Mouse (Mus musculus): ENCODE measurements around the gene Ppargc1a. TPM values are rescaled to one million over a fixed set of nuclear protein-coding genes. Genes with fewer than 3 reads are reported as not detected.

Gene Ppargc1a
- total RNA-seq, 2 experiments from 2014 or later, result not detected

DNA sequence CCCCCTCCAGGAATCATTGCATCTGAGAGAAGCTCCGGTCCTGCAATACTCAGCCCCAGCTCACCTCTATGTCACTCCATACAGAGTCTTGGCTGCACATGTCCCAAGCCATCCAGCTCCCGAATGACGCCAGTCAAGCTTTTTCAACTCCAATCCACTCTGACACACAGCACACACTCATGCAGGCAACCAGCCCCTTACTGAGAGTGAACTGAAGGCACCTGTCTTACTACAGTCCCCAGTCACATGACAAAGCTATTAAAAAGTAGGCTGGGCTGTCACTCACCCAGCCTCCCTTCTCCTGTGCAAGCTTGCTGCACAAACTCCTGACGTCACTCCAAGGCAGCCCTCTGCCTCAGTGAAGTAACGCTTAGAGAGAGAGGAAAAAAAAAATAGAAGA, 13.9 kb downstream of the Ppargc1a start:
- no peak for ATAC-seq (replicated peaks; ENCODE audit: low FRiP score, poor library complexity, severe bottlenecking)

DNA sequence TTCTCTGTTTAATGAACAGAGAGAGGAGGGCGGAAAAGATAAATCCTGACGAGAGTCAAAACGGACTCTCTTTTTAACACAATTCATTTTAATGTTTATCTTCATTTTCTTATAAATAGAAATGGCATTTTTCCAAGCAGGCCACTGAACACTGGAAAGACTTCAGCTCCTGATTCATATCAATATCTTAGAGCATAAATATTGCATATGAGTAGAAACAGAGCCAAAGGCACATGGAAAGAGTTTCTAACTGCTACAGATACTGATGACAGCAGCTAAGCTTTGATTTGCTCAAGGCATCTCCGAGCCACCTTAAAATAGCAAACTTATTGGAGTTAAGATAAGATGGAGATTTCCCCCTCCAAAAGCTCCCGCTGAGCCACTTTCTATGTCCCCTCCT, 14.3 kb downstream of the Ppargc1a start:
- no peak for ATAC-seq (replicated peaks; ENCODE audit: low FRiP score, poor library complexity, severe bottlenecking)

DNA sequence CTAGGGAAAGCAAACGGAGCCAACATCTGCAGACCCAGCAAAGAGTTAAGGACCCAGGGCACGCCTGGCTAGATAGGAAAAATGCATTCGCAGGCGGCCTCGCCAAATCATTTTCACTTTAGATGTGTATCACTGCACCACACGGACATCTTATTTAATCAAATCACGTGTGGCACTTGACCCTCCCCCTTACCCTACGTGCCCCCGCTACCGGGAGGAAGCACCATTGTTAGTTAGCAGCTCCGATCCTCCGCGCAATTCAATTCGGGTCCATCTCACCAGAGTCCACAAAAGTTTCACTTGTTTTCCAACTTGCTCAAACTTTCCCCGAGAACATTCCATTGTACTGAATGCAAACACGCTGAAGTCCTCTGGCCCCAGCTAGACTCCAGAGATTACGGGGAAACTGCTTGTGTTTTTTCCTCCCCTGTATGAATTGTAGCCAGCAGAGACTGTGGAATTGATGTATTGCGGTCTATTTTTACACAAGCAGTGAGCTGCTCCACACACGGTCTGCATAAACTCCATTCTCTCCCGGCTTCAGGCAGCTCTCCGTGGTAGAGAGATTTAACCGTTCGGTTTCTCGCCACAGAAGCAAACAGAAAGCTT, 14.9 kb downstream of the Ppargc1a start:
- ATAC-seq (replicated peaks; ENCODE audit: low FRiP score, poor library complexity, severe bottlenecking), result no peak

DNA sequence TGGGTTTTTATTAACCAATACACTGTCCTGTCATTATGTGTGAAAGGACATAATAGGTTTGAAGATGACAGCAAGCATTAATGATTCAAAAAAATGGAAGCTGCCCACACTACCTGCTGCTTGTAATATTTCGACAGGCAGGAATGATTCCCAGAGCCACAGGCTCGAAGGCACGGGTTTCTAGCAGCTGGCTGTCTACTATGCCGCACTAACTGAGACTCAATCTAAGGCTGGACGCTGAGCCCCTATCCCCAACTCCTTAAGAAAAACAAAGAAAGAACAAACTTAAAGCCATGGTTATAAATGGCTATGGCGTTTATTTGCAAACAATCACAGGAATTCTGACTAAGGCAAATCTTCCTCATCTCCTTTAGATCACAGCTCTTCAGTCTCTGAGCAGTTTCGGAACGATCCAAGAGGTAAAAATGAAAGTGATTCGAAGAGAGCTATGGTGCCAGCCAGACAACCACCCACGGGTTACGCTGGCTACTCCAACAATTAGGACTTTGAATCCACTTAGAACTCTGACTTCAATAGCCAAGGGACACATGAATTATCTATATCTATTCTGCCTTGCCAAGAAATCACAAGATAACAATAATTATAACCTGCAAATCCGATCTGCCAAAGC, 15.6 kb downstream of the Ppargc1a start:
- ATAC-seq (replicated peaks; ENCODE audit: low FRiP score, poor library complexity, severe bottlenecking), result no peak

DNA sequence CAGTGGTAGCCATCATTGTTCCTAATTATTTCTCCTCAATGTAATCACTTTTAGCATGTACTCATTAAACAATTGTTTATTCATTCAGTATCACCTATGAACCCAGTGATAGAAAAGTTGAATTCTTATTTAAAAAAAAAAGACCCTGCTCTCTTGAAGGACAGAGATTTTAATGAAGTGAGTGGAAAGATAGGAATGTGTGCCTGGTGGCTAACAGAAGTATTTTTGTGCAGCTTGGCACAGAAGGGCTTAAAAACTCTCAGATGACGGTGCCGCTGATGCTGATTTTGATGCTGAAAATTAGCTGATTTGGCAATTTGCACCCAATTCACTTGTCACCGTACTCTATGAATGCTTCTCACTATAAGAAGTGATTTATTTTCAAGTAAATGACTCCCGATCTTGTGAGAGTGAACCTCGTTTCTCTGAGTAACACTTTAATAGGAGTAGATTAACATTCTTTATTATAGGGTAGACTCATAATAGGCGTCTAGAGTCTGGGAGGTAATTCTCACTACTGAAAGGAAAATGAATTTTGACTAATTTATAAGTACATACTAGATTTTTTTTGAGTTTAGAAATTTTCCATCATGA, 20.0 kb downstream of the Ppargc1a start:
- ATAC-seq (replicated peaks; ENCODE audit: low FRiP score, poor library complexity, severe bottlenecking), result no peak

DNA sequence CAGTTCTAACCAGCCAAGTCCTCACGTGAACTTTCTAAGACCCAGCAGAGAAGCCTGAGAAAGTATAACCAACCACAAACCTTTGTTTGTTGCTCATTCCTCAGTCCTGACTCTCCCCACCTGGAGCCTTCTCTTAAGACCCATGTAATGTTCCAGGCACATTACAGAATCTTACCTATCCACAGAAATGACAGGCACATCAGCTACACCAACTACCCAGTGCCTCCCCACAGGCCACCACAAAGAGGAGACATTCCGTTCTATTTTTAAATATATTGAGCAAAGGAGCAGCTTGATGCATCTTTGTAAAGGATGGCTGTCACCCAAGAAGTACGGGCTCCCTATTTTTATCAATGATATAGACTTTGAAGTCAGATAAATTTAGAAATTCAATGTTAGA, 20.7 kb downstream of the Ppargc1a start:
- ATAC-seq (replicated peaks; ENCODE audit: low FRiP score, poor library complexity, severe bottlenecking), result no peak

DNA sequence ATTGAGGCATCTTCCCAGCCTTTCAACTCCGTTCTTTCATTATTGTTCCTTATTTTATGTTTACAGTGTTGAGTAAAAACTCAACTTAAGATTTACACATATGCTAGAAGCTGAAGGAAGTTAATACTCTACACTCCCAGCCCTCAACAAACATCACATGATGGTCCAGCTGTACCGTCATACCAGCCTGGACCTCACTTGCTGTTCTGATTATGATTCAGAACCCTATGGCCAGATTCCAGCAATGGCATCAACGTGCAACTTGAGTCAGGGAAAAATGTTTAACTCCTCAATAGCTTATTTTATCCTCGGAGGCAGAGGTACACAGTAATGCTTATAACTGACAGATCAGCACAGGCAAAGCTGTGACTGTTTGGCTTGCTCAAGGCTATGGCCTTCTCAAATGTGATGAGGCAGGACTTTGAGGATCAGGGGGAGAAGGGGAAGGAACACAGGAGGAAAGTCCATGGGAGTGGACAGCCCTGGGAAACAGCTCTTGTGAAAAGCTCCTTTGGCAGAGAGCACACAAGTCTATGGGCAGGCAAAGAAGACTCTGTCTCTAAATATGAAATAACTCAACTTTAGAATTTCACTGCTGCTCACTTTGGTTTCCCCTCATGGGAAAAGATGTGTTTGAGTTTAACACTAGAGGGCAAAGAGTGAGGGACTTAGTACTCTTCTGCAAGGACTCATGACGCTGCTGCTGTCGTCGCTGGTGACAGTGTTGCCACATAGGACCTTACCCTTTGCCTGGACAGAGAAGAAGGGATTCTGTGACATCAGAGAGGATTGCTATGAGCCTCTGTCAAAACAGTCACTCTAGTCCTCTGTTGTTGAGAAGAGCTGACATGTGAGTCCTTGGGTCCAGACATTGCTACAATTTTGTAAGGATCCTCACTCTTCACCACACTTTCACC, 22.1 kb downstream of the Ppargc1a start:
- ATAC-seq (replicated peaks; ENCODE audit: low FRiP score, poor library complexity, severe bottlenecking), result no peak

DNA sequence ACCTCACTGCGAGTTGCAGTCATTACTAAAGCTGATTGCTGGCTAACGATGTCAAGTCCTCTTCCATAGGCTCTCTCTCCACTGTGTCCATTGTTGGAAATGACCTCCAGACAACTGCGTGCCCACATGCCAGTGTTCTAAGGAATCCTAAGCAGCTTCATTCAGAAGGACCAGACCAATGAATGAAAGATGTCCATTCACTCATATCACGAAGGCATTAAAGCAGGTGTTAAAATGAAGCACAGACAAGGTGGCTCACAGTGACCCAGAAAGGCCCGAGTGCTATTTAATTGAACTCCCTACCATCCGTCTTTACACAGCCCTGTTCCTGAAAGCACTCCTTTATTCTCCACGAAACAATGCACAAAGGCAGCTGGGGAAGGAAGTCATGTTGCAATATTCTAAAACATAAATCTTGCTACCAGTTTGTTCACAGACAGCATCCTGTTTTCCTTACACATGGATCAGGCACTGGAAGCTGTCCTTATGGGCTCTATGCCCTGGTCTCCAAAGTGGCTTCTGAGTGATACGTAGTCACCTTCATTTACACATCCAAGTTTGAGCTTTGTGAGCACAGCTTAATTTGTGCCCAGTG, 23.3 kb downstream of the Ppargc1a start:
- ATAC-seq (replicated peaks; ENCODE audit: low FRiP score, poor library complexity, severe bottlenecking), result no peak

DNA sequence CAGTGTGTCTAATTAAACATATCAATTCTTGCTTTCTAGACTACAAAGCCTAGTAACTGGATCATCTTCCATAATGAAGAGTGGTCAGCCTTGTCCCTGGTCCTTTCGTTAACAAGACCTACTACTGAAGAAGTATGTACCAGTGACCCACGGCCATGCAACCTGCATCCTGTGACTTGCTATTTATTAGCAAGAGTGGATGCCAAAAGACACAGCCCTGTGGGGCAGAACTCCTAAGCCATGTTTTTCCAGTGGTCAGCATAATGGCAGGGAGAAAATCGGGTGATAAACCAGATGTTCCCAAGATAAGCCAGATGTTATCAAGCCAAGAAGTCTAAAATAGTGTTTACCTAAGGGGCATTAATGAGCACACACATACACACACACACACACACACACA, 26.0 kb downstream of the Ppargc1a start:
- ATAC-seq (replicated peaks; ENCODE audit: low FRiP score, poor library complexity, severe bottlenecking), result no peak

DNA sequence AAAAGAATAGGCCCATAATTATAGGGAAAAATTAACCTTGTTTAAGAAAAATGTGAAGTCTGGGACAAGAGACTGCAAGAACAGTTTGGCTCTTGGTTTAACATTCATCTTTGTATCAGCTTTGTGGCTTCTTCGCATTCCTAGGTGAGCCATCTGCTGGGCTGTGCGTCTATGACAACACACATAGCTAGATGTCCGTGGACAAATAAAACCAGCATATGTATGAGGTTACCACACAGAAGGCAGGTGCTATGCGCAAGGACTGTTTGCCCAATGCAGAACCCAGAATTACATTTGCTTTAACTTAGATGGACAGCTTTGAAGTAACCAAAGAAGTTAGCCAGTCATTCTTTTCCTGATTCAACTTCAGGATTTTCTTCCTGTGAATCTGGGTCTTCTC, 26.7 kb downstream of the Ppargc1a start:
- ATAC-seq (replicated peaks; ENCODE audit: low FRiP score, poor library complexity, severe bottlenecking), result no peak

DNA sequence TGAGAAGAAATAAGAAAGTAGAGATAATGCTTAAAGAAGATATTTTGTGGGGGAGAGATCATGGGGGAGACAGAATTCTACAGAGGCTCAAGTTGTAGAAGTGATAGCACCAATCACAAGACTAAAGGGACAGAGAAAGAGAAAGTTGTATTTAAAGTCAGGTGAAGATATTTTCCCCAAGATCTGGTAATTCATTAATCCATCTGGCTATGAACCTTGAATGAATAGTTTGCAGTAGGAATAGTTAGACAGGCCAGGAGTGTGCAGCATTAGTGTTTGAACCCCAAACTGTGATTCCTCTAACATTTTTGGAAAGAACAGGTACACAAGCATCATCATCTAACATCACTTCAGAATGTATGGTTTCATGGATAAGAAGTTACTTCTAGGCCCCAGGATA, 28.0 kb downstream of the Ppargc1a start:
- ATAC-seq (replicated peaks; ENCODE audit: low FRiP score, poor library complexity, severe bottlenecking), result no peak

DNA sequence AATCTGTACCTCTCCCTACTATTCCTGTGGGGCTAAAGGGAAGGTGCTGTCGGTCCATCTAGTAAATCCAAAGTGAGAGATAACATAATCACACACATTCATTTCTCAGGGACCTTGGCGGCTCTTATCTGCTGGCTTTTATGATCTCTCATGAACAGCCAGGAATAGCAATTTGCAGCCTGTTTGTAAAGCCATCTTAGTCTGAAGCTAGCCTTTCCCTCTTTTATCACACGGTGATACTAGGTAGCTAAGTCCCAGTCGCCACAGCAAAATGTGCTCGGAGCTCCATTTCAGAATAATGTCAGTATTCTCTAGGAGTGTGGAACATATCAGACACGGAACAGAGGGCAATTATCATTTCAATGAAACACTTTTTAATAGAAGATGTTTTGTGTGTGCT, 29.2 kb downstream of the Ppargc1a start:
- ATAC-seq (replicated peaks; ENCODE audit: low FRiP score, poor library complexity, severe bottlenecking), result no peak

DNA sequence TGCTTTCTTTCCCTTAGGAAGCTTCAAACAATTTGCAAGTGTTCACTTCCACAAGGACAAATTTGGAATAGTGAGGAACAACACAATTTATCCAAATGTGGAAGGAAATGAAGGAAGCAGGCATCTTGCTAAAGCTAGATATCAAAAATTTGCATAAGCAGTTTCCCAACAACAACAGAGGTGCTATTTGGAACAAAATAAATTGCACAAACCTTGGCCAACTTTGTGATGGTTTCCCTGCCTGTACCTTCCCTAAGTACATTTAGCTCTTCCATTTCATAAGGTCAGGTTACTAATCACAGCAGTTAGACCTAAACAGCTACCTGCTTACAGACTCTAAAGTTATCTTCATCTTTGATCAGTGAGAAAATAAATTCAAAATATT, 29.9 kb downstream of the Ppargc1a start:
- no peak for ATAC-seq (replicated peaks; ENCODE audit: low FRiP score, poor library complexity, severe bottlenecking)

DNA sequence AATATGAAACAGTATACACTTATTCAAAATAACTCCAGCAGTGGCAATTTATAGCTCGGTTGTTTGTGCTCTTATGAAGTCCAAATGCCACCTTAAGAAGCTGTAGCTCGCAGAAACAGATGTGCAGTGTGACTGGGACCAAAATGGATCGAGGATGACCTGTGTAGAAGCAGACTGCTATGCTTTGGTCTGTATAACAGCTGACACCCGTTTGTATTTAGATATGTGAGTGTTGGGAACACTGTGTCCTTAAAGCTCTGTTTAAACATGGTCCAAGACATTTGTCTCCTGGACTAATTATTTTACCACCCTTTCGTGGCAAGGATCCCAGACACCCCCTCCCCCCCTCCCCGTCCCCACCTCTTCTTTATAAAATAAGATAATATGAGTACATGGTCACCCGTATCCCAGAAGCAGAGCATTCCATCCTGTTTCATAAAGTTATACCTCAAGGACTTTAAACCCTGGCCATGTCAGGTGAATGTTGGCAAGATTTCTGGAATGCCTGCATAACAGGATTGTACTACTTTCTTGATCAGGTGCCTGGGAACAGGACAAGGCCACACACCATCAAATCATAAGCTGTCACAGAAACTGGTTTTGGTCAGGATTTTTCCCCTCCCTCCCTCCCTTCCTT, 30.4 kb downstream of the Ppargc1a start:
- no peak for ATAC-seq (replicated peaks; ENCODE audit: low FRiP score, poor library complexity, severe bottlenecking)

DNA sequence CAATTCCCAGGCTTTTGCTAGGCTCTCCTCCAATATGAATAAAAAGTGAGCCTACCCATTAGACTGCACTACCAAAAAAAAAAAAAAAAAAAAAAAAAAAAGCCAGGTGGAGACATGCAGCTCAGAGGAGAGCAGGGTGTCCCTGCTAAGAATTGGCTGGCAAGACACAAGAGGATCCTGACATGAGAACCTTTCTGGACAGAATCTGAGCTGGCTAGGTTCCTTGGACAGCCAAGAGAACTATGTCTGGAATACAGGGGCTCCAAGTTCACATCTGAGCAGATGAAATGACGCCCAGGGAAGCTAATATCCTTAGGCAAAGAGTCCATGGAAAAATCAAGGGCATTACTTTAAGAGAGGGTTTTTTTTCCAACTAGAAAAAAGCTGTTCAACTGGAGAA, 33.1 kb downstream of the Ppargc1a start:
- no peak for ATAC-seq (replicated peaks; ENCODE audit: low FRiP score, poor library complexity, severe bottlenecking)

DNA sequence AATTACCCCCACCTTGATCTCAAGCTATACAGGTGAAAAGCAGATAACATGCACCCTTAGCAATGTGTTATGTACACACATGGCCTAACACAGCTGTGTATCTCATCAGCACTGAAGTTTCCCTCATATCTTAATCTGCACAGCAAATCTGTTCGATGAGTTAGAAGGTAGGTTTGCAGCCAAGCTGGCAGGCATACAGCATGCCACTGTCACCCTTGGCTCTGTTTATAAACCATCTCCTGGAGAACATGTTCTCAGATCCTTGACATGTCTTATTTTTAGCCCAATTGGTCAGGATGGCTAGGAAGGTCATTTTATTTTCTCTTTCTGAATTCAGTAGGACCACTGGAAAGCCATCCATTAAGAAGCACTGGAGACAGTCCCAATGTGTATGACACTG, 36.2 kb downstream of the Ppargc1a start:
- ATAC-seq (replicated peaks; ENCODE audit: low FRiP score, poor library complexity, severe bottlenecking), result no peak

DNA sequence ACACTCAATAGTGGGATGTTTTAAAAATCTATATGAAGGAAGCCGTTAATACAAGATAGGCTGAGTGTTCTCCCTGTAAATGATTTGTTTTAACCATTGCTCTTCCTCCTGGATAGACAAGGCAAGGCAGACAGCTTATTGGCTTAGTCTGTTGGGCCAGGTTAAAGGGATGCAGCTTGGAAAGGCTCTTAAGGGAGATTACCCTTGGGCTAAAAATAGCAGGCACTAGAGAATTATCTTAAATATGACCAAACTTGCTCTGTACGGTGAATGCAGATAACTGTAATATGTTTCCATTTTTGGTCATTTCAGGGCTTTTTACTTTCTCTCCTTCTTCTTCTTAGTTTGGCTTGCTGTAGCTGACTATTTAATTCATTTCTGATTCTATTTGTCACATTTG, 38.1 kb downstream of the Ppargc1a start:
- no peak for ATAC-seq (replicated peaks; ENCODE audit: low FRiP score, poor library complexity, severe bottlenecking)

DNA sequence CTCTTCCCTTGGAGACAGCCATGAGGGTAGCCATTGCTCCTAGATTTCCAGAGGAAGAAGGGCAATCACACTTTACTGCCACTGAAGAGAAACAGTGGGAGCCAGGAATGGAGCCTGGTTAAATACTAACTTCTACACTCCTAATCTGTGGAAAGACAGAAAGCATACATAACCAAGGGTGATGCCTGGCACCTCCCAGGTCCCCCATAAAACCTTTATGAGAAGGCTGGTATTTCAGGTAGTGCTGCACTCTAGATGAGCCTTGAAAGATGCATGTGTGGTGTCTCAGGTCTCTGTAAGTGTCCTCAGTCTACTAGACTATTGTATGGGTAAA, 39.4 kb downstream of the Ppargc1a start:
- no peak for ATAC-seq (replicated peaks; ENCODE audit: low FRiP score, poor library complexity, severe bottlenecking)

DNA sequence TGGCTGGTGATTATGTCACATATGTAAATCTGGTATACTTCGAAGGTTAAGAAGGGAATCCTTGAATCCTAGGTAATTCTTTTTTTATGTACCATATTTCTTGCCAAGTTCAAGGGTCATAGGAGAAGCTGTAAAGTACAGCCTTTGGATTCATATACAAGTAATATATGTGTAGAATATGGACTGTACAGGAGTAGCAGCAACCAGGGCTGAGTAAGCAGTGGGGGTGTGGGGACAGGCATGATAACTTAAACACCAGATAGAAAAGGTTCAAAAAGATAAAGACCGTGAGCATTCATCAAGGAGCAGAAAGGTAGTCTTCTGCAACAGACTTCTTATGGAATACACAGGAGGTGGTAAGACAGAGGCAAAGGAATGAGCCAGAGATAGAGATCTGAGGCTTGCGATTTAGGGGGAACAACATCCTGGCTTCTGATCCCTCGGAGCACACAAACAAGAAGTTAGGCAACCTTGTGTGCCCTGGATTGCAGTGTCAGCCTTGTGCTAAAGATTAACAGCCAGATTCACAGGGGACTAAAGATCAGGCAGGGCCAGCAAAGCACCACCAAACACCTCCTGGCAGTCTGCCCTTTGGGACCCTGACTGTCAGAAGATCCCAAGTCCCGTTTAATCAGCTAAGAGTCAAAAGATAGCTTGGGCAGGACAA, 39.9 kb downstream of the Ppargc1a start:
- ATAC-seq (replicated peaks; ENCODE audit: low FRiP score, poor library complexity, severe bottlenecking), result no peak

All from erythroid progenitor cell, adult 5-6 weeks (primary cell).